10 mouse cellular contexts compared by ENCODE assay signal in the genomic region with DNA sequence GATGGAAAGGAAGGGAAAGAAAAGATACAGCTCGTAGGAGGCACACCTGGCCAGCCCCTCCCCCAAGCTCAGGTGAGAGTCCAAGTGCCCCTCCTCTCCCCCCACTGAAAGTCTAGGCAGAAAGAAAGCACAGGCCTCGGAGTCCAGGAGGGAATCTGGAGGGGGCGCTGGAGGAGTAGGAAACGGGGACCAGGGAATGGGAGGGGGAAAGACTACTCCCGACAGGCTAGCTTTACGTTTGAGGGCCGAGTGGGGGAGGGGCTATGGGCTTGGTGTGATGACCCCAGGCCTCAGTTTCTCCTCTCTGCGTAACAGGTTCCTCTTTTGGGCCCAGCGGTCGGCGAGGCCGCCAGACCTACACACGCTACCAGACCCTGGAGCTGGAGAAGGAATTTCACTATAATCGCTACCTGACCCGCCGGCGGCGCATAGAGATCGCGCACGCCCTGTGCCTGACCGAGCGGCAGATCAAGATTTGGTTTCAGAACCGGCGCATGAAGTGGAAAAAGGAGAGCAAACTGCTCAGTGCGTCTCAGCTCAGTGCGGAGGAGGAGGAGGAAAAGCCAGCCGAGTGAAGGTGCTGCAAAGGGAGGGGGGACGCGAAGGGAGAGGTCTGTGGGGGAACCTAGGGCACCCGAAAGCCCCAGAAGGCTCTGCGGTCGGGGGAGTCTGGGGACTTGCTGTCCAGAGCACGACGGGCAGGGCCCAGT. TPM values are rescaled to one million over a fixed set of nuclear protein-coding genes. Genes with fewer than 3 reads are reported as not detected.
DNase-seq lines count a peak whose midpoint lies in the region; ATAC-seq and TF ChIP-seq lines count a peak whose summit lies in the region.
"Had no signal": no experiment of that assay in that cellular context is flagged by ENCODE, and none has a peak within 500 bp of the region (broad histone marks: within the 10 kb centered on the region; RNA-seq: fewer than 3 reads in every experiment).

No protein-coding gene starts in this region.

- peak overlapping the region; percentile 95 for H3K4me2 ChIP-seq in kidney, embryonic 14.5 days (replicated peaks; ENCODE audit: low read depth, low read length)
- H3K4me2 ChIP-seq in neural tube, embryonic 13.5 days = peak overlapping the region; percentile 96

- peak overlapping the region; percentile 99 for H3K9ac ChIP-seq in kidney, embryonic 14.5 days (ENCODE audit: low read depth, low read length)
- H3K9ac ChIP-seq in neural tube, embryonic 13.5 days = peak overlapping the region; percentile 100

- TF ChIP-seq POLR2A in embryonic fibroblast, embryonic 13.5 days (IDR thresholded peaks at IDR 0.05; ENCODE audit: low read depth, low read length) = no peak

- no peaks in the 10 kb centered on the region for H3K27me3 ChIP-seq in kidney, embryonic 14.5 days (ENCODE audit: control insufficient read depth, insufficient read depth, low read length)
- H3K27me3 ChIP-seq in neural tube, embryonic 13.5 days = no peaks in the 10 kb centered on the region

- no peak for TF ChIP-seq CTCF in embryonic fibroblast, embryonic 13.5 days (IDR thresholded peaks at IDR 0.05; ENCODE audit: borderline replicate concordance, insufficient read depth, low read length)

- peak; percentile 67 for DNase-seq in kidney, adult 11 months
- no peak for DNase-seq in kidney, adult 9 months
- DNase-seq in testis, postnatal 14 days (ENCODE audit: low spot score) = no peak
- no peak for DNase-seq in retina, postnatal 1 day
- DNase-seq: right cerebral cortex, postnatal 25 days; thymus, postnatal 4 days had no signal

- H3K9me3 ChIP-seq in kidney, embryonic 14.5 days (ENCODE audit: control insufficient read depth, low read length) = no peaks in the 10 kb centered on the region
- no peaks in the 10 kb centered on the region for H3K9me3 ChIP-seq in neural tube, embryonic 13.5 days

- peak overlapping the region; percentile 44 for H3K4me3 ChIP-seq in embryonic fibroblast, embryonic 13.5 days (ENCODE audit: insufficient read depth, low read length)
- H3K4me3 ChIP-seq in kidney, embryonic 14.5 days (ENCODE audit: low read length) = peak overlapping the region; percentile 53
- H3K4me3 ChIP-seq in neural tube, embryonic 13.5 days = peak overlapping the region; percentile 99
- H3K4me3 ChIP-seq: megakaryocyte, embryonic 14.5 days had no signal

- no peak for ATAC-seq in kidney, embryonic 14.5 days (ENCODE audit: low FRiP score, low TSS enrichment)
- no peak for ATAC-seq in neural tube, embryonic 13.5 days (ENCODE audit: low read depth)

- H3K27ac ChIP-seq in embryonic fibroblast, embryonic 13.5 days (ENCODE audit: insufficient read depth, low read length) = peak overlapping the region; percentile 50; the same call in 1 of the 2 replicates
- H3K27ac ChIP-seq in kidney, embryonic 14.5 days (ENCODE audit: low read depth, low read length) = peak overlapping the region; percentile 100
- H3K27ac ChIP-seq in neural tube, embryonic 13.5 days (replicated peaks) = peak overlapping the region; percentile 100

- peaks cover 34% of the 10 kb centered on the region for H3K36me3 ChIP-seq in kidney, embryonic 14.5 days (ENCODE audit: control insufficient read depth, insufficient read depth, low read length)
- H3K36me3 ChIP-seq in neural tube, embryonic 13.5 days = peaks cover 44% of the 10 kb centered on the region

- H3K4me1 ChIP-seq in embryonic fibroblast, embryonic 13.5 days (ENCODE audit: control insufficient read depth, insufficient read depth, low read length) = no peaks in the 10 kb centered on the region
- peaks cover 58% of the 10 kb centered on the region for H3K4me1 ChIP-seq in kidney, embryonic 14.5 days (ENCODE audit: control insufficient read depth, insufficient read depth, low read length)
- H3K4me1 ChIP-seq in neural tube, embryonic 13.5 days (replicated peaks) = peaks cover 80% of the 10 kb centered on the region

- WGBS in kidney, embryonic 14.5 days = 7% methylated on average over 34 of the region's 35 CpGs
- 3% methylated on average over 35 of the region's 35 CpGs for WGBS in neural tube, embryonic 13.5 days

RNA-seq across cellular contexts. Expression of gene Hoxb5, which starts 2.6 kb away (rescaled TPM):
- polyA plus RNA-seq in embryonic fibroblast, embryonic 13.5 days (2011; ENCODE audit: insufficient read length, low read depth, missing spikeins) = 4.1 and 5.9 TPM in 2 replicates
- polyA plus RNA-seq in kidney, embryonic 14.5 days (2014; fragmentation: Nextera tagmentation; extraction: Ambion mirVana) = 22.1 and 24.3 TPM in 2 replicates
- 67.1 and 88.3 TPM in 2 replicates for polyA plus RNA-seq in neural tube, embryonic 13.5 days (2015; fragmentation: Nextera tagmentation; extraction: Ambion mirVana)

RNA-seq across cellular contexts. Expression of gene Hoxb6, which starts 8.2 kb away (rescaled TPM):
- 9.6 and 14.1 TPM in 2 replicates for polyA plus RNA-seq in embryonic fibroblast, embryonic 13.5 days (2011; ENCODE audit: insufficient read length, low read depth, missing spikeins)
- polyA plus RNA-seq in kidney, embryonic 14.5 days (2014; fragmentation: Nextera tagmentation; extraction: Ambion mirVana) = 44.1 and 53.1 TPM in 2 replicates
- 171 and 174 TPM in 2 replicates for polyA plus RNA-seq in neural tube, embryonic 13.5 days (2015; fragmentation: Nextera tagmentation; extraction: Ambion mirVana)

RNA-seq across cellular contexts. Expression of gene Hoxb7, which starts 14.1 kb away (rescaled TPM):
- polyA plus RNA-seq in embryonic fibroblast, embryonic 13.5 days (2011; ENCODE audit: insufficient read length, low read depth, missing spikeins) = 13.1 and 22.5 TPM in 2 replicates
- polyA plus RNA-seq in kidney, embryonic 14.5 days (2014; fragmentation: Nextera tagmentation; extraction: Ambion mirVana) = 58.6 and 61.9 TPM in 2 replicates
- 124 and 125 TPM in 2 replicates for polyA plus RNA-seq in neural tube, embryonic 13.5 days (2015; fragmentation: Nextera tagmentation; extraction: Ambion mirVana)

RNA-seq across cellular contexts. Expression of gene Hoxb4, which starts 17.6 kb away (rescaled TPM):
- 8.3 and 10.4 TPM in 2 replicates for polyA plus RNA-seq in embryonic fibroblast, embryonic 13.5 days (2011; ENCODE audit: insufficient read length, low read depth, missing spikeins)
- polyA plus RNA-seq in kidney, embryonic 14.5 days (2014; fragmentation: Nextera tagmentation; extraction: Ambion mirVana) = 4.2 and 8.6 TPM in 2 replicates
- 7.5 and 8.7 TPM in 2 replicates for polyA plus RNA-seq in neural tube, embryonic 13.5 days (2015; fragmentation: Nextera tagmentation; extraction: Ambion mirVana)

RNA-seq across cellular contexts. Expression of gene Hoxb8, which starts 18.8 kb away (rescaled TPM):
- polyA plus RNA-seq in embryonic fibroblast, embryonic 13.5 days (2011; ENCODE audit: insufficient read length, low read depth, missing spikeins) = 11.7 and 20.1 TPM in 2 replicates
- polyA plus RNA-seq in kidney, embryonic 14.5 days (2014; fragmentation: Nextera tagmentation; extraction: Ambion mirVana) = 12.7 and 18.6 TPM in 2 replicates
- polyA plus RNA-seq in neural tube, embryonic 13.5 days (2015; fragmentation: Nextera tagmentation; extraction: Ambion mirVana) = 81.7 and 114 TPM in 2 replicates

Comparison
In these comparisons a context has a peak if more than half of its experiments do, and no peak if none do; other contexts are left out.
1. H3K27ac ChIP-seq: peak in every context shown above with its lines; median percentile 100 in kidney, embryonic 14.5 days; 100 in neural tube, embryonic 13.5 days; 50 in embryonic fibroblast, embryonic 13.5 days.
2. H3K4me3 ChIP-seq: peak in every context shown above with its lines; median percentile 99 in neural tube, embryonic 13.5 days; 53 in kidney, embryonic 14.5 days; 44 in embryonic fibroblast, embryonic 13.5 days.